Mouse (Mus musculus) cerebellum, postnatal 10 days (tissue): ENCODE measurements at regions not wholly inside any gene's neighbourhood (a gene's known extent, or its start where the extent isn't known, plus 50 kb on each side); places are given as distances from the start of the nearest gene placed in this dataset.
A peak's percentile ranks its signal among the peaks of the same experiment; 100 is the strongest.
"Not testable (repeated sequence)": the region's sequence is repeated elsewhere in the genome, so short reads cannot be mapped to it uniquely, and the experiment has no call there.

ENCODE experiments used
- DNase-seq, 2 experiments: peaks; one replicate each; pipeline ENCODE4 v3.0.0; 2021; ENCODE audit warnings: mixed read lengths in 2 of 2

DNA sequence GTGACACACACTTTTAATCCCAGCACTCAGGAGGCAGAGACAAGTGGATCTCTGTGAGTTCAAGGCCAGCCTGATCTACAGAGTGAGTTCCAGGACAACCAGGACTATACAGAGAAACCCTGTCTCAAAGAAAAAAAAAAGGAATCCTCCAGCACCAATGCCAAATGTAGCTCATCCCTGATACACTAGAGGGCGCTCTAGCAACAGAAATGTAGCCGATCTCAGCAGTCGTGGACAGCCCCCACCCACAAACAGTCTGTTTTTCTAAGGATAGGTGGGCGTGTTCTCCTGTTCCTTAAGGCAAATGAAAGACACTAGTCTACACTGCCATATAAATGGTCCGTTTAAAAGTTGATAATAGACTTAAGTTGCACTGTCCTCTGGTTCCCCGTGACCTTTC is 2447.9 kb upstream of the Gm8797 start:
- DNase-seq = not testable (repeated sequence)

DNA sequence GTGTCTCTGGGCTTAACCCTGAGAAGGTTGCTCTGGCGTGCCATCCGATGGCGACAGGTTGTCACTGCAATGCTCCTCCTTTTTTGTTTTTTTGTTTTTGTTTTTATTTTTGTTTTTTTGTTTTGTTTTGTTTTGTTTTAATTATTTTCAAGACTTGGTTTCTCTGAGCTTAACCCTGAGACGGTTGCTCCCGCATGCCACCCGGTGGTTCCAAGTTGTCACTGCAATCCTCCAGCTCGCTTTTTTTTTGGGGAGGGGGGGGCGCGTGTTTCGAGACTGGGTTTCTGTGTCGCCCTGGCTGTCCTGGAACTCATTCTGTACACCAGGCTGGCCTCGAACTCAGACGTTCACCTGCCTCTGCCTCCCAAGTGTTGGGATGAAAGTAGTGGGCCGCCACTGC is 2442.1 kb upstream of the Gm8797 start:
- peak; percentile 3 to 7 for DNase-seq

DNA sequence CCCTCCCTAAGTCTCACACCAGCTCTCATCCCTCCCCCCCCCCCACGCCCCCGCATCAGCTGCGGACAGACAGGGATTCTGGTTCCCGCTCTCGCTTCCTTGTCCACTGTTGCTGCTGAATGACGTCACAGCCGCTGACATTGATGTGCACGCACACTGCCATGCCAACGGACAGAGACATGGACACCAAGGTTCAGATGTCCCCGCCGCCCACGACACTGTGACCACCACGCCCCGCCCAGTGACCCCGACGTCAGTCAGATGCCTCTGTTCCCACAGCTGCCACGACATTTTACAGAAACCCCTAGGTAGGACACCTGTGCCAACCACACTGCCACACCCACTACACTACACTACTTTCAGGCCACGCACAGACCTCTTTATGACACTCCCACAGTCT is 2441.6 kb upstream of the Gm8797 start:
- DNase-seq = no peak

DNA sequence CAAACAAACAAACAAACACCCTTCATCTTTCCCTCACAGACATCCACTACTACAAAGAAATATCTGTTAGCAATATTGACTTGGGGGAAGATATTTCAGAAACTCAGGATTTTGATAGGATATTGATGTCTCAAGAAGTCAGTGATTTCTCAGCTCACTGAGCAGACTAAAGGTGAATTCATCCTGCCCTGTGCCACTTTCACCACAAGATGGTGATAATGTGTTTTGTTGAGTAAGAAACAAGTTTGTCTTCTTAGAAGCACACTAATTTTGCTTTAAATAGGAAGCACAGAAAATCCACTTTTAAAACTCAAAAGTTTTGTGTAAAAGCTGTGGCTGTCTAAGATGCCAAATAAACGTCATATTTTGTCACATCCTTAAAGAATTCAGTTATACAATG is 2439.8 kb upstream of the Gm8797 start:
- DNase-seq = no peak

DNA sequence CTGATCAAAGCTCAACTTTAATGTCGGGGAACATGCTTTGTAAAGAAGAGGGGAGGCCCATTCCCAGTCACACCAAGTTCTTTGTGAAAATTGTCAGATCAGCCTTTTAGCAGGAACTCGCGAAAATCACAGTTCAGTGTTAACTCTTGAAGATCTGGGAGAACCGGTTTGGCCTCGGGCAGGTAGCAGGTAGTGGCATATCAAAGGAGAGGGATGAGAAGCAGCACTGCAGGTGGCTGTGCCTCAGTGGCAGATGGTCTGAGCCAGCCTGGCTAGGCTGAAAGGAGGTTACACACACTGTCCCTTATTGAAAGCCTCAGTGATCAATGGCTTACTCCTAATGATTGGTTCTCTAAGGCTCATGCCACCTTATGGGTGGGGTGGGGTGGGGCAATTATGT is 2401.0 kb upstream of the Gm8797 start:
- no peak for DNase-seq

DNA sequence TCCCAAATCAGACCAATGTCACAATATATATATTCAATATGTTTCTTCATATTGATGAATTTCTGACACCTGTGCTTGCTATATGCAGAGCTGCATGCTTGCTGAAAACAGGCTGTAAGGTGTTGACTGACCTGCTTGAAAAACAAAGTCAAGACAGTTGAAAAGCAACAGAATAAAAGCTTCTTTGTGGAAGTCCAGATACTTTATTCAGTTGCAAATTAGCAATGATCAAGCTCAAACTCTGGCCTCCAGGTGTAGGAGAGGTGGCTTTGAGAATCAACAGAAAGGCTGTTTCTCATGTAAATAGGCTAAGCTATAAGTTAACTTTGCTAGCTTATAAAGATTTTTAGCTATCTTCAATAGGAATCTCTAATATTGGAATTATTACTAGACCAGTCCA is 2379.7 kb upstream of the Gm8797 start:
- not testable (repeated sequence) for DNase-seq

DNA sequence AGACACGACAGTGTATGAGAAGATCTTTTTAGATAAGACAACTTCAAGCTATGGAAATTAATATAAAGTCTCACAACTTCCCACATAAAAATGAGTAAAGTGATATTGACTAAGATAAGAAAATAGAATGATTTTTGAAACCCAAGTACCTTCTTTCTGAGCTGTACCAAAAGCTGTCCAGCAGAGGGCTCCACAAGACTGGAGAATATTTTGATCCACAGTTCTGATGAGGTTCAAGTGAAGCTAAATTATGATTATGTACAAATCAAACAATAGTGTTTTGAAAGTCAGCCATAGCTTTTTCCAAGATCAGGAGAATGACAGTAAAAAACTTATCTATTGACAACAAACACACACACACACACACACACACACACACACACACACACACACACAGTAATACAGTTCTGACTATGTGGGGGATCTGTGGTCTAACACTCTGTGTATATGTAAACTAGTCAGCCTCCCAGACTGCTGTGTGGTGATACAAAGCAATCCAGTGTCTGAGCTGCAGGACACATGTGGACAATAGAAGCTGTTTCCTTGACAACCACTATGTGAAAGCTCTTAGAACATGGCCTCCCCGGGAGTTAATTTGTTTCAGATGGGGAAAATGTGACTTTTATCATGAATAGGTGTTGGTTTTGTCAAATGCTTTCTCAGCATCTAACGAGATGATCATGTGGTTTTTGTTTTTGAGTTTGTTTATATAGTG is 2362.4 kb upstream of the Gm8797 start:
- peak; percentile 2 to 8 for DNase-seq
